Mouse (Mus musculus) kidney, adult 2 months (tissue): ENCODE measurements around the gene Cabp1. TPM values are rescaled to one million over a fixed set of nuclear protein-coding genes. Genes with fewer than 3 reads are reported as not detected.
A peak's percentile ranks its signal among the peaks of the same experiment; 100 is the strongest.
"Not testable (repeated sequence)": the region's sequence is repeated elsewhere in the genome, so short reads cannot be mapped to it uniquely, and the experiment has no call there.

Source experiments
- DNase-seq: peaks from one replicate; pipeline ENCODE4 v3.0.0; 2021
- H3K27ac ChIP-seq: fragments of 200-500 bp; 2 replicates; pipeline ENCODE4 v1.5.1; 2012; ENCODE audit warnings: low read depth, low read length, control low read depth, inconsistent platforms; ENCODE audit not compliant: insufficient read depth
- H3K27me3 ChIP-seq: fragments of 200-500 bp; replicated peaks from 2 replicates; pipeline ENCODE4 v1.6.1; 2012; ENCODE audit warnings: mild to moderate bottlenecking, moderate library complexity, low read length, inconsistent platforms; ENCODE audit not compliant: control insufficient read depth, insufficient read depth
- H3K36me3 ChIP-seq: fragments of 200-500 bp; 2 replicates; pipeline ENCODE4 v1.6.1; 2012; ENCODE audit warnings: mild to moderate bottlenecking, moderate library complexity, low read length, inconsistent platforms; ENCODE audit not compliant: control insufficient read depth, insufficient read depth
- H3K4me1 ChIP-seq: fragments of 200-500 bp; 2 replicates; pipeline ENCODE4 v1.6.1; 2011; ENCODE audit warnings: low read length; ENCODE audit not compliant: control insufficient read depth, insufficient read depth
- H3K4me3 ChIP-seq: fragments of 200-500 bp; 2 replicates; pipeline ENCODE4 v1.5.1; 2011; ENCODE audit warnings: mild to moderate bottlenecking, low read depth, low read length, control low read depth; ENCODE audit not compliant: insufficient read depth
- CTCF ChIP-seq: fragments of 200-500 bp; conservative IDR thresholded peaks from 2 replicates; pipeline ENCODE4 v1.5.1; 2011; ENCODE audit warnings: low read depth, mild to moderate bottlenecking, control low read depth, low read length, moderate library complexity, mixed read lengths; ENCODE audit not compliant: insufficient read depth, insufficient read length
- POLR2A ChIP-seq: fragments of 200-500 bp; IDR thresholded peaks from one replicate; pipeline ENCODE4 v1.6.1; 2011; ENCODE audit warnings: low read depth, low read length, control low read depth
- WGBS: fragments of 180-500 bp; shearing (Covaris S2); methylation state at CpG from one replicate; pipeline ENCODE4 v1.1.7; 2018; 5-methylcytosine and 5-hydroxymethylcytosine counted together
- polyA plus RNA-seq: library from polyadenylated mRNA; depleted of rRNA; stranded (reverse); fragments of >200 nt; gene quantifications from 2 replicates; pipeline ENCODE4 v1.2.3, GENCODE M21; 2012

The Cabp1 gene
- polyA plus RNA-seq, 1 experiment: 1.7 TPM

DNA sequence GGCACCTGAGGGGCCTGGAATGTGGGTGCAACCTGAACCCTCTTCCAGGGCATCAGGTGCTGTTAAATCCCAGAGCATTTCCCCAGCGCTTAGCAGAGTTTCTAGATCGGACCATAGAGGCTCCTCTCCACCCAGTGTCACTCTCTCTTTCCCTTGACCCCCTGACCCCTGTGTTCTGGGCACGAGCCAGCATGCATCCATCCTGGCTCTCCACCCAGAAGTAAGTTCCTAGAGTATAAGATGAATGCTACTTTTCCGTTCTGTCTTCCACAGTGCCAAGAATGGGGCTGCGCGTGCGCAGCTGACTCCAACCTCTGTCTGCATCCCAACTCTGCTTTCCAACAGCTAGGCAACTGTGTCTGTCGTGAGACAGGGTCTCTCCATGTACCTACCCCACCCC, 24.0 kb downstream of the Cabp1 start:
- TF ChIP-seq CTCF: no peak
- no peak for TF ChIP-seq POLR2A
- WGBS: 76% methylated on average over 8 of the region's 8 CpGs
- Histone ChIP-seq H3K36me3 (no peaks in the 10 kb centered on the region), H3K27ac (no peak overlapping the region), H3K4me1 (peaks cover 7% of the 10 kb centered on the region), H3K27me3 (no peaks in the 10 kb centered on the region), H3K4me3 (no peak overlapping the region)
- peak; percentile 74 for DNase-seq

DNA sequence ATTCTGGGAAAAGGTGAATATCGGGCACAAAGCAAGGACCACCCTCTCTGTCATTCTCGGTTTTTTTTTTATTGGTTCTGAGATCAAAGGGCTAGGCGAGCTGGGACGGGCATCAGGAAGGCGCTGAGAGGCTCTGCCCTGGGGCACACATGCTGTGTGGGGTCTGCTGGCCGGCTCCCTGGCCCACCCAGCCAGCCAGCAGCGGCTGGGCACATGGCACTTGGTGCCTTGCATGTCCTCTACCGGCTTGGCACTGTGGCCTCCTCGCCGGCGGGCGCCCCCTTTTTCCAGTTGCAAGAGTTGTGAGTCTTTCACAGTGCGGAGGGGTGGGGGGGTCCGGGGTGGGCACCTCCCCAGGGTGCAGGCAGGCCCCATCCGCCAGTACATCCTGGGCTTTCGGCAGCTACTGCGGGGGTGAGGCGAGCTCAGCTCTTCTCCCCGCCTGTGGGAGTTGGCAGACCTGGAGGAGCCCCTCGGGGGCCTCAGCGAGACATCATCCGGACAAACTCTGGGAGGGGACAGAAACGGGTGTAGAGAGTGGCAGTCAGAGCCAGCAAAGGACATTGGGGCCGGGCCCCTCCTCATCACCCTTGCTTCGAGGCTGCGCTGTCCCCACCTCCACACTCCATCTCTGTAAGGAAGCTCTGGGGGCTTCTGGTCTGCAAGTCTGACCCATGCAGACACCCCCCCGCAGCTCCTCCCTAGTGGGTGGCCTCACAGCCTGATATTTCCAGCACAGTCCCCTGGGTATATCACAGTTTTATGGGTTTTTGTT, 25.4 kb downstream of the Cabp1 start:
- Histone ChIP-seq H3K36me3 (no peaks in the 10 kb centered on the region), H3K4me1 (peaks cover 7% of the 10 kb centered on the region), H3K4me3 (no peak overlapping the region), H3K27ac (no peak overlapping the region), H3K27me3 (no peaks in the 10 kb centered on the region)
- DNase-seq: no peak
- 52% methylated on average over 27 of the region's 27 CpGs for WGBS
- no peak for TF ChIP-seq CTCF
- TF ChIP-seq POLR2A: no peak

DNA sequence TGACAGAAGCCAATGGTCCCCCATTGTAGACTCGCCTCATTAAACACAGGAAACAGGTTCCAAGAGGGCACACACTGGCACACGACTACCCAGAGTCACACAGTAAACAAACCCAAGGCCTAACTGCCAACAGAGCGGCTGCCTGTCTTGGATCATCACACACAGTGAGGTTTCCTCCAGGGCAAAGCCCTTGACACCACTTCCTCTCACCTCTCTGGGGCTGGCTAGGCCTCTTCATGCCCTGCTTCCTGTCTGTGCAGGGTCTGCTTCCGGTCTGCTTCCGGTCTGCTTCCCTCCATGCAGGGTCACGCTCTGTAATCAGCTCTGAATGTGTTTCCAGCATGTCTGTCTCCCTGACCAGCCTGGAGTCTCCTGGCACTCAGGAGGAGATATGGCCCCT, 26.8 kb downstream of the Cabp1 start:
- peaks cover 7% of the 10 kb centered on the region for H3K4me1 ChIP-seq
- H3K27me3 ChIP-seq: no peaks in the 10 kb centered on the region
- DNase-seq: peak; percentile 66
- WGBS: 34% methylated on average over 6 of the region's 6 CpGs
- peak overlapping the region; percentile 56; the same call in 1 of the 2 replicates for H3K27ac ChIP-seq
- H3K36me3 ChIP-seq: no peaks in the 10 kb centered on the region
- no peak overlapping the region for H3K4me3 ChIP-seq
- TF ChIP-seq POLR2A (no peak), CTCF (no peak)

DNA sequence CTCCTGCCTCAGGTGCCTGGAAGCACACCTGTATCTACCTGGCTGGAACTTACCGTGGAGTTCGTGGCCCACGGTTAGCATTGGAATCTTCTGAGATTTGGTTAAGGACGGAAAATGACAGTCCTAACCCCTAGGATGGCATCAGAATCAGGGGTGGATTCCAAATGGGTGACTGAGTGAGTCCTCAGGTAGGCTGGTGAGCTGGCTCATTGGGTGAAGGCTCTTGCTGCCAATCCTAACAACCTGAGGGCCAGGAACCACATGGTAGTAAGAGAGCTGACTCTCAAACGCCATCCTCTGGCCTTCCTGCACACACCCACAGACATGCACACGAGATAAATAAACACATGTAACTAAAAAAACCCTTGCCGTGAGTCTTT, 27.4 kb downstream of the Cabp1 start:
- TF ChIP-seq CTCF: no peak
- no peak for TF ChIP-seq POLR2A
- DNase-seq: no peak
- Histone ChIP-seq H3K27ac (peak overlapping the region; percentile 37; the same call in 1 of the 2 replicates), H3K4me1 (peaks cover 7% of the 10 kb centered on the region), H3K4me3 (no peak overlapping the region), H3K36me3 (no peaks in the 10 kb centered on the region), H3K27me3 (no peaks in the 10 kb centered on the region)
- 61% methylated on average over 7 of the region's 7 CpGs for WGBS

DNA sequence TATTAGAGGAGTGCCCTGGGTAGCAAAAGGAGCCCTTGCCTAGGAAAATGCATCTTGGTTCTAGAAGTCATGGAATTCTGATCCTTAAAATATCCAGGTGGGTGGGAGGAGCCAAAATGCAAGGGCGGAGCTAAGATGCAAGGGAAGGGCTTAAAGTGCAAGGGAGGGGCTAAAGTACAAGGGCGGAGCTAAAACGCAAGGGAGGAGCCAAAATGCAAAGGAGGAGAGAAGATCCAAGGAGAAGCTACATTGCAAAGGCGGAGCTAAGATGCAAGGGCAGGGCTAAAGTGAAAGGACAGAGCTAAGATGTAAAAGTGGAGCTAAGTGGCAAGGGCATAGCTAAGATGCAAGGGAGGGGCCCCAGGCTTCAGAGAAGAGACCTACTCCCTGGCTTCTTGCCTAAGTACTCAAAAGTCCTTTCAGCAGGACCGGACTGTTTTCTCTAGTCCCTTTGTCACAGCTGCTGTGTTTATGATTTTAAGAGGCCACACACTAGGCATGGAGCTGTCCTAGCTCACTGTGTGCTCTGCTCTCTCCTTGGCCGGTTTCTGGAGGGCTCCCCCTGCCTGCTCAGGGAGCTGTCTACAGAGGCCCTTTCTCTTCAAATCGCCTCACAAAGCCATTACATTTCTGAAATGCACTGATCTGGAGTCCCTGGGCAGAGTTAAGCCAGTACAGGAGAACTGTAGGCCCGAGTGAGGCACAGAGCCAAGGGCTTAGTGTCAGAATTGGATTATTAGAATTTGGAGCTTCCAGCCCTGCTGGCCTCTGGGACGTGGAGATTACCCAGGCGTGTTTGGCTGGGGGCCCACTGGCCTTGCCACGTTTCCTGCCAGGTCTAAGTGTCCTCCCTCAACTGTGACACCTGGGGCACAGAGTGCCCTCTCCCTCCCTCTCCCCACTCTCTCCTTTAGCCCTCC, 28.0 kb downstream of the Cabp1 start:
- WGBS: 50% methylated on average over 11 of the region's 11 CpGs

DNA sequence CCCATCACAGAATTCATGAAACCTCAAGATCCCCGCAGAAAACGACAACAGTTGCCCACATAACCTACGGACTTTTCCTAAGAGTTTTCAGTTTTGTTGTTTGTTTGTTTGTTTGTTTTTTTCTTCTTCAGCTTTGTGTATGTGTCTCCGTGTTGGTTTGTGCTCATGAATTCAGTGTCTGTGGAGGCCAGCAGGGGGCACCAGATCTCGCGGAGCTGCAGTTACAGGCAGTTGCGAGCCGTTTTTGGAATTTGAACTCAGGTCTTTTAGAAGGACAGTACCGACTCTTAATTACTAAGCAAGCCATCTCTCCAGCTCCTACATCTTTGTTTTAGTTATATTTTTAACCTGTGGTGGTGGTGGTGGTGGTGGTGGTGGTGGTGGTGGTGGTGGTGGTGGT, 28.8 kb downstream of the Cabp1 start:
- DNase-seq: no peak

More for the DNA sequence above, 28.0 kb downstream of the Cabp1 start:
- Histone ChIP-seq H3K27me3 (no peaks in the 10 kb centered on the region), H3K4me3 (no peak overlapping the region), H3K36me3 (no peaks in the 10 kb centered on the region), H3K27ac (peak overlapping the region; percentile 37; the same call in 1 of the 2 replicates), H3K4me1 (peaks cover 7% of the 10 kb centered on the region)
- TF ChIP-seq POLR2A: no peak
- no peak for TF ChIP-seq CTCF
- peak; percentile 89 for DNase-seq

DNA sequence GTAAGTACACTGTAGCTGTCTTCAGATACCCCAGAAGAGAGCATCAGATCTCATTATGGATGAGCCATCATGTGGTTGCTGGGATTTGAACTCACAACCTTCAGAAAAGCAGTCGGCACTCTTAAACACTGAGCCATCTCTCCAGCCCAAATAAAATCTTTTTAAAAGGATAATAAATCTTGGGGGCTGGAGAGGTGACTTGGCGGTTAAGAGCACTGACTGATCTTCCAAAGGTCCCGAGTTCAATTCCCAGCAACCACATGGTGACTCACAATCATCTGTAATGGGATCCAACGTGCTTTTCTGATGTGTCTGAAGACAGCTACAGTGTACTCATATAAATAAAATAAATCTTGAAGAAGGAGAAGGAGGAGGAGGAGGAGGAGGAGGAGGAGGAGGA, 29.7 kb downstream of the Cabp1 start:
- not testable (repeated sequence) for H3K27me3 ChIP-seq, DNase-seq
- WGBS: 72% methylated on average over 4 of the region's 4 CpGs

More for the DNA sequence above, 28.8 kb downstream of the Cabp1 start:
- H3K27ac ChIP-seq: no peak overlapping the region
- H3K36me3 ChIP-seq: no peaks in the 10 kb centered on the region
- H3K27me3 ChIP-seq: no peaks in the 10 kb centered on the region
- no peak overlapping the region for H3K4me3 ChIP-seq
- TF ChIP-seq CTCF (peak; percentile 54), POLR2A (no peak)
- WGBS: 72% methylated on average over 9 of the region's 9 CpGs
- H3K4me1 ChIP-seq: peaks cover 7% of the 10 kb centered on the region

More for the DNA sequence above, 29.7 kb downstream of the Cabp1 start:
- not testable (repeated sequence) for H3K36me3 ChIP-seq, H3K4me1 ChIP-seq, H3K27ac ChIP-seq, H3K4me3 ChIP-seq
